Mouse (Mus musculus): Measurements from ENCODE around the gene Fam47e.

Gene Fam47e

GRCm38 (mm10) chr5:92602691-92603690, 48.1 kb downstream of the Fam47e start, which contains the start of gene Stbd1:
Gene Stbd1 (plus strand): TSS chr5:92603041.
- DNase-seq (ENCODE audit: low spot score) = peak; percentile 43

- DNase-seq (ENCODE audit: low spot score) = no peak
Measured at GRCm38 (mm10) chr5:92604452-92605247, 49.8 kb downstream of the Fam47e start.

DNA sequence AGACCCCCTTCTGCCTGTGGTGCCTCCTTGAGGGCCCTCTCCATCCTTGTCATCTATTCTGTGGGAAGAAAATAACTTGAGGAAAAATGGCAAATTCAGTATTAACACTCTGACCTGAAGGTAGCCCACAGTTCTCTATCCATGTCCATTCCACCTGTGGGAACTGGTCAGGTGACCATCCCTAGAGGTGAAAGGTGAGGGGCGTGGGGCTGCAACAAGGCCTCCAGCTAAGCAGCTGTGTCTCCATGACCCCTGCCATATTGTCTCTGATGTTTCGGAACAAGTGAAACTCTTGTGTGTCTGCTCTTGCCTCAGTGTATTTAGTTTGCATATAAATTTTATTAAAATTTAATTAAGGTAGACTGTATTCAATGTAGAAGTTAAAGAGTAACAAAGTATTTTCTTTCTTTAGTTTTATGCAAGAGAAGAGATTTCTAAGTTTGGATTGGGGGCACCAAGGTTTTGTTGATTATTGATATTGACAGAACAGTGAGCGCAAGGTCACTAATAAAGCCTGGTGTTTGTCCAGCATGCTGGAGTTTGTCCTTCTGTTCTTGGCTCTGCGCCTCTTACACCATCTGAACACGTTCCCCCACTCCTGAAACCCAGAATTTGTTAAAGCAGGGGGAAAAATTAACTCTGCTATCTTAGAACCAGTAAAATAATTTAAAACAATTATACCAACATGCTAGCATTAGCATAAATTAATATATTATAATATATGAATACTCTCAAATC, 52.8 kb downstream of the Fam47e start:
- no peak for DNase-seq (ENCODE audit: low spot score)

GRCm38 (mm10) chr5:92612756-92613155, 57.9 kb downstream of the Fam47e start:
- no peak for DNase-seq (ENCODE audit: low spot score)

DNA sequence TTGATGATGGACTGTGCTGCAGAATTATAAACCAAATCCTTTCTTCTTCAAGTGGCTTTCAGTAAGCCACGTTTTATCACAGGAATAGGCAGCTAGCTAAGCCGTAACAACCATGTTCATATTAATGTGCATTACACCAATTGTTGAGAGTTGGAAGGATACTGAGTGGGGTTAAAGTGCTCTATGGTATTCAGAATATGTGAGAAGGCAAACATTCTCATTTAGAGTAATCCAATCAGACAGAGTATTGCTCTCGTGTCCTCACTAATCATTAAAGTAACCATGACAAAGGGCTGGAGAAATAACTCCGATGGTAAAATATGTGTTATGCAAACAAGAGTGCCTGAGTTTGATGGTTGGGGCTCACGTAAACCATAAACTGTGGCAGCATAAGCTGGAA, 67.0 kb downstream of the Fam47e start:
- DNase-seq (ENCODE audit: low spot score) = no peak

- DNase-seq (ENCODE audit: low spot score) = no peak
Measured at GRCm38 (mm10) chr5:92627896-92628295, 73.0 kb downstream of the Fam47e start.

DNA sequence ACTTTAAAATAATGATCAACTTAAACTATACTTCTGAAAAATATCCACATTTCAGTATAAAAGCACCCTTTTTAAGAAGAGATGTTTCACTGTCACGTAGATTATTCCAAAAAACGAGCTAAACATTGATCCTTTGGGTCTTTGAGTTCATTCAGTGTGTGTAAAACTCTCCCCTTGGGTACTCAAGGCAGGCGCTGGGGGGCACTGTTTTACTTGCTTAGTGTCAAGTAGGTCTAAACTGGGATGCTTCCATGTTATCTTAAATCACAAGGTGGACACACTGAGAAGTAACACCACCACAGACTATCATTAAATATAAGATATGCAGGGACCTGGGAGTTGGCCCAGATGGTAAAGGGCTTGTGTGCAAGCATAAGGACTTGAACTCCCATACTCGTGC, 78.7 kb downstream of the Fam47e start:
- DNase-seq (ENCODE audit: low spot score) = no peak

DNA sequence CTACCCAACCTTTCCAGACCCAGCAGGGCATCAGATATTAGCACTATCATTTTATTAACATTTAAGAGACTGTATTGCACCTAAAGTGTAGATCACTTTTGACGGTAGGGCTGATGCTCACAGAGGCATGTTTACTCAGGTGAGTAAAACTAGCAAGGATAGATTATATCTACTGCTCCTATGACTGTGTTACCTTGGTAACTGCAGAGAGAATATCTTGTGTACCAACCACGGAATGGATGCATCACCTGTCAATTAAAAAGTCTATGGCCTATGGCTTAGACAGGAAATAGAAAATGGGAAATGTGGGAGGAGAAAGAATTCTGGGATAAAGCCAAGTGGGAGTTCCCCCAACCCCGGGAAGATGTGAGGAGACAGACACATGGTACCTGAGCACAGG, 80.0 kb downstream of the Fam47e start:
- no peak for DNase-seq (ENCODE audit: low spot score)

- no peak for DNase-seq (ENCODE audit: low spot score)
Measured at GRCm38 (mm10) chr5:92635891-92636290, 81.0 kb downstream of the Fam47e start.

GRCm38 (mm10) chr5:92640861-92641260, 86.0 kb downstream of the Fam47e start:
- DNase-seq (ENCODE audit: low spot score) = no peak

Measured in ovary, postnatal 10 days (tissue).